Mouse (Mus musculus): ENCODE data around the gene Foxe1. TPM values are rescaled to one million over a fixed set of nuclear protein-coding genes. Genes with fewer than 3 reads are reported as not detected.

Gene Foxe1
- polyA plus RNA-seq, 1 experiment from 2014 or later, result not detected

GRCm38 (mm10) chr4:46339026-46339425, 4.4 kb upstream of the Foxe1 start:
- Histone ChIP-seq H3K36me3 (no peaks in the 10 kb centered on the region), H3K27me3 (peaks cover 89% of the 10 kb centered on the region), H3K4me1 (peaks cover 13% of the 10 kb centered on the region), H3K27ac (no peak overlapping the region), H3K4me3 (no peak overlapping the region), H3K9me3 (no peaks in the 10 kb centered on the region), H3K9ac (no peak overlapping the region), H3K4me2 (replicated peaks) (no peak overlapping the region)
- ATAC-seq (ENCODE audit: low FRiP score, low read depth), result no peak
- 19% methylated on average over 10 of the region's 10 CpGs for WGBS

- Histone ChIP-seq H3K27me3 (peaks cover 92% of the 10 kb centered on the region), H3K9me3 (no peaks in the 10 kb centered on the region), H3K4me1 (peaks cover 19% of the 10 kb centered on the region), H3K9ac (no peak overlapping the region), H3K27ac (no peak overlapping the region), H3K4me3 (no peak overlapping the region), H3K4me2 (replicated peaks) (no peak overlapping the region), H3K36me3 (no peaks in the 10 kb centered on the region)
- WGBS, result 2% methylated on average over 26 of the region's 26 CpGs
- no peak for ATAC-seq (ENCODE audit: low FRiP score, low read depth)
These were observed 3.8 kb upstream of the Foxe1 start for GRCm38 (mm10) chr4:46339584-46339983.

- no peak for ATAC-seq (ENCODE audit: low FRiP score, low read depth)
- Histone ChIP-seq H3K27ac (no peak overlapping the region), H3K4me1 (peaks cover 20% of the 10 kb centered on the region), H3K27me3 (peaks cover 100% of the 10 kb centered on the region), H3K4me2 (replicated peaks) (peak overlapping the region; percentile 42), H3K36me3 (no peaks in the 10 kb centered on the region), H3K9ac (no peak overlapping the region), H3K9me3 (no peaks in the 10 kb centered on the region), H3K4me3 (peak overlapping the region; percentile 42)
- WGBS, result 11% methylated on average over 22 of the region's 22 CpGs
These were observed 1.4 kb upstream of the Foxe1 start for GRCm38 (mm10) chr4:46341831-46342680.

GRCm38 (mm10) chr4:46342711-46343286, 610 bp upstream of the Foxe1 start:
- no peaks in the 10 kb centered on the region for H3K9me3 ChIP-seq
- WGBS, result under 1% methylated on average over 28 of the region's 28 CpGs
- H3K27me3 ChIP-seq, result peaks cover 100% of the 10 kb centered on the region
- no peak overlapping the region for H3K27ac ChIP-seq
- H3K36me3 ChIP-seq, result no peaks in the 10 kb centered on the region
- H3K4me2 ChIP-seq (replicated peaks), result peak overlapping the region; percentile 42
- H3K4me3 ChIP-seq, result peak overlapping the region; percentile 42
- no peak for ATAC-seq (ENCODE audit: low FRiP score, low read depth)
- no peak overlapping the region for H3K9ac ChIP-seq
- H3K4me1 ChIP-seq, result peaks cover 20% of the 10 kb centered on the region

- no peaks in the 10 kb centered on the region for H3K9me3 ChIP-seq
- H3K4me2 ChIP-seq (replicated peaks), result peak overlapping the region; percentile 60
- no peak overlapping the region for H3K9ac ChIP-seq
- 2% methylated on average over 51 of the region's 51 CpGs for WGBS
- H3K27ac ChIP-seq, result no peak overlapping the region
- H3K4me1 ChIP-seq, result peaks cover 20% of the 10 kb centered on the region
- H3K4me3 ChIP-seq, result peak overlapping the region; percentile 42
- no peaks in the 10 kb centered on the region for H3K36me3 ChIP-seq
- H3K27me3 ChIP-seq, result peaks cover 100% of the 10 kb centered on the region
- ATAC-seq (ENCODE audit: low FRiP score, low read depth), result no peak
These were observed 879 bp downstream of the Foxe1 start for GRCm38 (mm10) chr4:46344288-46344687.

GRCm38 (mm10) chr4:46345056-46345772, 1.8 kb downstream of the Foxe1 start:
- Histone ChIP-seq H3K36me3 (no peaks in the 10 kb centered on the region), H3K9ac (no peak overlapping the region; the same call in 1 of the 2 replicates), H3K27me3 (peaks cover 100% of the 10 kb centered on the region), H3K4me3 (peak overlapping the region; percentile 42), H3K4me2 (replicated peaks) (peak overlapping the region; percentile 60), H3K27ac (no peak overlapping the region), H3K4me1 (peaks cover 20% of the 10 kb centered on the region), H3K9me3 (no peaks in the 10 kb centered on the region)
- no peak for ATAC-seq (ENCODE audit: low FRiP score, low read depth)
- WGBS, result 2% methylated on average over 67 of the region's 67 CpGs

- H3K9ac ChIP-seq, result no peak overlapping the region
- H3K4me3 ChIP-seq, result no peak overlapping the region
- WGBS, result 20% methylated on average over 3 of the region's 3 CpGs
- no peaks in the 10 kb centered on the region for H3K36me3 ChIP-seq
- peaks cover 100% of the 10 kb centered on the region for H3K27me3 ChIP-seq
- H3K27ac ChIP-seq, result no peak overlapping the region
- no peaks in the 10 kb centered on the region for H3K9me3 ChIP-seq
- H3K4me2 ChIP-seq (replicated peaks), result no peak overlapping the region
- H3K4me1 ChIP-seq, result peaks cover 20% of the 10 kb centered on the region
- ATAC-seq (ENCODE audit: low FRiP score, low read depth), result no peak
These were observed 2.3 kb downstream of the Foxe1 start for GRCm38 (mm10) chr4:46345773-46346100.

- ATAC-seq (ENCODE audit: low FRiP score, low read depth), result no peak
- Histone ChIP-seq H3K4me3 (no peak overlapping the region), H3K4me1 (peaks cover 20% of the 10 kb centered on the region), H3K9me3 (no peaks in the 10 kb centered on the region), H3K27ac (no peak overlapping the region), H3K36me3 (no peaks in the 10 kb centered on the region), H3K27me3 (peaks cover 100% of the 10 kb centered on the region), H3K4me2 (replicated peaks) (no peak overlapping the region), H3K9ac (no peak overlapping the region)
- WGBS, result 27% methylated on average over 6 of the region's 6 CpGs
These were observed 2.8 kb downstream of the Foxe1 start for GRCm38 (mm10) chr4:46346221-46346620.

- Histone ChIP-seq H3K9me3 (no peaks in the 10 kb centered on the region), H3K27ac (no peak overlapping the region), H3K4me3 (no peak overlapping the region), H3K36me3 (no peaks in the 10 kb centered on the region), H3K9ac (no peak overlapping the region), H3K4me1 (peaks cover 20% of the 10 kb centered on the region), H3K27me3 (peaks cover 100% of the 10 kb centered on the region), H3K4me2 (replicated peaks) (no peak overlapping the region)
- WGBS, result 4% methylated on average over 4 of the region's 4 CpGs
- no peak for ATAC-seq (ENCODE audit: low FRiP score, low read depth)
These were observed 3.7 kb downstream of the Foxe1 start for GRCm38 (mm10) chr4:46347141-46347540.

GRCm38 (mm10) chr4:46347580-46348515, 4.4 kb downstream of the Foxe1 start:
- H3K9ac ChIP-seq, result no peak overlapping the region
- H3K36me3 ChIP-seq, result no peaks in the 10 kb centered on the region
- no peak for ATAC-seq (ENCODE audit: low FRiP score, low read depth)
- peaks cover 99% of the 10 kb centered on the region for H3K27me3 ChIP-seq
- 1% methylated on average over 41 of the region's 41 CpGs for WGBS
- no peak overlapping the region for H3K4me2 ChIP-seq (replicated peaks)
- H3K27ac ChIP-seq, result no peak overlapping the region
- H3K4me3 ChIP-seq, result no peak overlapping the region
- H3K9me3 ChIP-seq, result no peaks in the 10 kb centered on the region
- peaks cover 13% of the 10 kb centered on the region for H3K4me1 ChIP-seq

- Histone ChIP-seq H3K4me2 (replicated peaks) (no peak overlapping the region), H3K36me3 (no peaks in the 10 kb centered on the region), H3K9ac (no peak overlapping the region), H3K9me3 (no peaks in the 10 kb centered on the region), H3K27me3 (peaks cover 99% of the 10 kb centered on the region), H3K4me1 (peaks cover 15% of the 10 kb centered on the region; the same call in 1 of the 2 replicates), H3K27ac (no peak overlapping the region), H3K4me3 (no peak overlapping the region)
- WGBS, result 25% methylated on average over 9 of the region's 9 CpGs
- no peak for ATAC-seq (ENCODE audit: low FRiP score, low read depth)
These were observed 5.5 kb downstream of the Foxe1 start for GRCm38 (mm10) chr4:46348897-46349296.

Measured in limb, embryonic 13.5 days (tissue).